In genomic region chr6:125145479-125145951, GRCm38 (mm10) we compare ENCODE assay signal across 8 mouse cellular contexts. TPM values are rescaled to one million over a fixed set of nuclear protein-coding genes. Genes with fewer than 3 reads are reported as not detected.
DNase-seq lines count a peak whose midpoint lies in the region; ATAC-seq lines count a peak whose summit lies in the region.

No protein-coding gene starts in this region.

- peaks cover 38% of the 10 kb centered on the region for H3K36me3 ChIP-seq in forebrain, embryonic 14.5 days (ENCODE audit: control insufficient read depth, insufficient read depth, low read length)
- H3K36me3 ChIP-seq in limb, embryonic 13.5 days = peaks cover 42% of the 10 kb centered on the region
- H3K36me3 ChIP-seq in neural tube, embryonic 13.5 days = peaks cover 42% of the 10 kb centered on the region

- peak overlapping the region; percentile 98 for H3K4me2 ChIP-seq in forebrain, embryonic 14.5 days (ENCODE audit: low read length)
- H3K4me2 ChIP-seq in limb, embryonic 13.5 days (replicated peaks) = peak overlapping the region; percentile 96
- peak overlapping the region; percentile 91 for H3K4me2 ChIP-seq in neural tube, embryonic 13.5 days

- no peaks in the 10 kb centered on the region for H3K27me3 ChIP-seq in forebrain, embryonic 14.5 days (replicated peaks; ENCODE audit: control insufficient read depth, insufficient read depth, low read length)
- no peaks in the 10 kb centered on the region for H3K27me3 ChIP-seq in limb, embryonic 13.5 days
- H3K27me3 ChIP-seq in neural tube, embryonic 13.5 days = no peaks in the 10 kb centered on the region

- peaks cover 20% of the 10 kb centered on the region for H3K4me1 ChIP-seq in forebrain, embryonic 14.5 days (ENCODE audit: control insufficient read depth, insufficient read depth, low read length)
- peaks cover 50% of the 10 kb centered on the region for H3K4me1 ChIP-seq in limb, embryonic 13.5 days
- H3K4me1 ChIP-seq in neural tube, embryonic 13.5 days (replicated peaks) = peaks cover 51% of the 10 kb centered on the region

- peak overlapping the region; percentile 70 for H3K4me3 ChIP-seq in forebrain, embryonic 14.5 days (ENCODE audit: low read depth, low read length)
- peak overlapping the region; percentile 82 for H3K4me3 ChIP-seq in limb, embryonic 13.5 days
- H3K4me3 ChIP-seq in neural tube, embryonic 13.5 days = peak overlapping the region; percentile 83

- WGBS in forebrain, embryonic 14.5 days = 0% methylated on average over 33 of the region's 35 CpGs
- 1% methylated on average over 35 of the region's 35 CpGs for WGBS in limb, embryonic 13.5 days
- WGBS in neural tube, embryonic 13.5 days = 0% methylated on average over 35 of the region's 35 CpGs

- peak; percentile 35 for DNase-seq in adrenal gland, postnatal 25 days
- no peak for DNase-seq in adrenal gland, adult 8-10 months
- DNase-seq in right cerebral cortex, adult 2 months (ENCODE audit: low spot score in 2 of 2) = peak; percentile 34 to 42
- DNase-seq in right cerebral cortex, postnatal 10 days (ENCODE audit: low spot score in 2 of 2) = no peak
- DNase-seq in forebrain, embryonic 14.5 days (ENCODE audit: low spot score) = peak; percentile 32
- DNase-seq in adrenal gland, adult 2 months = no peak

- H3K9ac ChIP-seq in forebrain, embryonic 14.5 days (ENCODE audit: low read length) = peak overlapping the region; percentile 90
- H3K9ac ChIP-seq in limb, embryonic 13.5 days = peak overlapping the region; percentile 96
- H3K9ac ChIP-seq in neural tube, embryonic 13.5 days = peak overlapping the region; percentile 93

- peak overlapping the region; percentile 86 for H3K27ac ChIP-seq in forebrain, embryonic 14.5 days (ENCODE audit: low read depth, low read length)
- H3K27ac ChIP-seq in limb, embryonic 13.5 days = peak overlapping the region; percentile 94
- H3K27ac ChIP-seq in neural tube, embryonic 13.5 days (replicated peaks) = peak overlapping the region; percentile 94

- H3K9me3 ChIP-seq in forebrain, embryonic 14.5 days (replicated peaks; ENCODE audit: control insufficient read depth, low read length) = no peaks in the 10 kb centered on the region
- H3K9me3 ChIP-seq in limb, embryonic 13.5 days = no peaks in the 10 kb centered on the region
- no peaks in the 10 kb centered on the region for H3K9me3 ChIP-seq in neural tube, embryonic 13.5 days

- ATAC-seq in forebrain, embryonic 14.5 days = peak; percentile 72
- peak; percentile 49 for ATAC-seq in limb, embryonic 13.5 days (ENCODE audit: low FRiP score, low read depth)
- peak; percentile 69 for ATAC-seq in neural tube, embryonic 13.5 days (ENCODE audit: low read depth)

RNA-seq across cellular contexts. Expression of gene Iffo1, which starts 0.5 kb away (rescaled TPM):
- total RNA-seq in adrenal gland, postnatal 25 days (2021) = 27.8 and 43.8 TPM in 2 replicates
- total RNA-seq in adrenal gland, adult 8-10 months (2022) = 10 to 100 TPM; 15.2 to 60.0 (median 37.1) TPM
- 10.8 and 13.4 TPM in 2 replicates for polyA plus RNA-seq in forebrain, embryonic 14.5 days (2014; fragmentation: Nextera tagmentation; extraction: Ambion mirVana)
- polyA plus RNA-seq in limb, embryonic 13.5 days (2015; fragmentation: Nextera tagmentation; extraction: Ambion mirVana) = 31.5 and 33.1 TPM in 2 replicates
- 21.1 and 24.0 TPM in 2 replicates for polyA plus RNA-seq in neural tube, embryonic 13.5 days (2015; fragmentation: Nextera tagmentation; extraction: Ambion mirVana)
- total RNA-seq in adrenal gland, adult 2 months (2021) = 10 to 100 TPM; 13.8 to 21.4 TPM
- polyA plus RNA-seq in adrenal gland, adult 2 months (2012; rRNA removed) = 73.1 and 80.0 TPM in 2 replicates

RNA-seq across cellular contexts. Expression of gene Nop2, which starts 13.8 kb away (rescaled TPM):
- total RNA-seq in adrenal gland, postnatal 25 days (2021) = 36.2 and 44.0 TPM in 2 replicates
- 10 to 100 TPM; 41.6 to 48.8 (median 43.4) TPM for total RNA-seq in adrenal gland, adult 8-10 months (2022)
- polyA plus RNA-seq in forebrain, embryonic 14.5 days (2014; fragmentation: Nextera tagmentation; extraction: Ambion mirVana) = 46.8 and 52.7 TPM in 2 replicates
- polyA plus RNA-seq in limb, embryonic 13.5 days (2015; fragmentation: Nextera tagmentation; extraction: Ambion mirVana) = 65.6 and 67.1 TPM in 2 replicates
- polyA plus RNA-seq in neural tube, embryonic 13.5 days (2015; fragmentation: Nextera tagmentation; extraction: Ambion mirVana) = 44.5 and 45.3 TPM in 2 replicates
- 10 to 100 TPM; 40.9 to 51.7 TPM for total RNA-seq in adrenal gland, adult 2 months (2021)
- 8.0 and 12.0 TPM in 2 replicates for polyA plus RNA-seq in adrenal gland, adult 2 months (2012; rRNA removed)

RNA-seq across cellular contexts. Expression of gene Gapdh, which starts 20.8 kb away (rescaled TPM):
- total RNA-seq in adrenal gland, postnatal 25 days (2021) = 1,475 and 1,510 TPM in 2 replicates
- 1,000 to 10,000 TPM; 1,769 to 2,176 (median 2,111) TPM for total RNA-seq in adrenal gland, adult 8-10 months (2022)
- 1,676 and 1,964 TPM in 2 replicates for polyA plus RNA-seq in forebrain, embryonic 14.5 days (2014; fragmentation: Nextera tagmentation; extraction: Ambion mirVana)
- 1,893 and 1,983 TPM in 2 replicates for polyA plus RNA-seq in limb, embryonic 13.5 days (2015; fragmentation: Nextera tagmentation; extraction: Ambion mirVana)
- 1,206 and 1,336 TPM in 2 replicates for polyA plus RNA-seq in neural tube, embryonic 13.5 days (2015; fragmentation: Nextera tagmentation; extraction: Ambion mirVana)
- total RNA-seq in adrenal gland, adult 2 months (2021) = 1,000 to 10,000 TPM; 2,613 to 2,674 TPM
- 2,736 and 3,470 TPM in 2 replicates for polyA plus RNA-seq in adrenal gland, adult 2 months (2012; rRNA removed)

RNA-seq across cellular contexts. Expression of gene Ncapd2, which starts 46.0 kb away (rescaled TPM):
- total RNA-seq in adrenal gland, postnatal 25 days (2021) = 35.6 and 48.3 TPM in 2 replicates
- 10 to 100 TPM; 10.6 to 40.2 (median 26.6) TPM for total RNA-seq in adrenal gland, adult 8-10 months (2022)
- polyA plus RNA-seq in forebrain, embryonic 14.5 days (2014; fragmentation: Nextera tagmentation; extraction: Ambion mirVana) = 64.4 and 67.6 TPM in 2 replicates
- polyA plus RNA-seq in limb, embryonic 13.5 days (2015; fragmentation: Nextera tagmentation; extraction: Ambion mirVana) = 146 and 148 TPM in 2 replicates
- 48.8 and 69.2 TPM in 2 replicates for polyA plus RNA-seq in neural tube, embryonic 13.5 days (2015; fragmentation: Nextera tagmentation; extraction: Ambion mirVana)
- 10 to 100 TPM; 20.4 to 25.5 TPM for total RNA-seq in adrenal gland, adult 2 months (2021)
- polyA plus RNA-seq in adrenal gland, adult 2 months (2012; rRNA removed) = 25.2 and 28.7 TPM in 2 replicates

RNA-seq across cellular contexts. Expression of gene Mrpl51, which starts 46.1 kb away (rescaled TPM):
- 158 and 198 TPM in 2 replicates for total RNA-seq in adrenal gland, postnatal 25 days (2021)
- total RNA-seq in adrenal gland, adult 8-10 months (2022) = 100 to 1,000 TPM; 155 to 179 (median 167) TPM
- 160 and 179 TPM in 2 replicates for polyA plus RNA-seq in forebrain, embryonic 14.5 days (2014; fragmentation: Nextera tagmentation; extraction: Ambion mirVana)
- polyA plus RNA-seq in limb, embryonic 13.5 days (2015; fragmentation: Nextera tagmentation; extraction: Ambion mirVana) = 212 and 213 TPM in 2 replicates
- polyA plus RNA-seq in neural tube, embryonic 13.5 days (2015; fragmentation: Nextera tagmentation; extraction: Ambion mirVana) = 143 and 158 TPM in 2 replicates
- total RNA-seq in adrenal gland, adult 2 months (2021) = 100 to 1,000 TPM; 162 to 208 TPM
- polyA plus RNA-seq in adrenal gland, adult 2 months (2012; rRNA removed) = 44.2 and 45.1 TPM in 2 replicates

Comparison
In these comparisons a context has a peak if more than half of its experiments do, and no peak if none do; other contexts are left out.
1. DNase-seq: peak in adrenal gland, postnatal 25 days (single experiment), right cerebral cortex, adult 2 months (2 of 2) and forebrain, embryonic 14.5 days (single experiment); none in adrenal gland, adult 8-10 months (single experiment), right cerebral cortex, postnatal 10 days (0 of 2) and adrenal gland, adult 2 months (single experiment).
2. Peak in every context shown above with its lines, with median percentiles within 50 percentile points of each other: ATAC-seq, H3K27ac ChIP-seq, H3K4me2 ChIP-seq, H3K4me3 ChIP-seq and H3K9ac ChIP-seq.